Mouse (Mus musculus) megakaryocyte progenitor cell, adult 5-6 weeks (primary cell): ENCODE results near the gene Akap7. TPM values are rescaled to one million over a fixed set of nuclear protein-coding genes. Genes with fewer than 3 reads are reported as not detected.

Source experiments
- ATAC-seq: replicated peaks from 2 replicates; pipeline ENCODE4 v1.8.0; 2016; ENCODE audit warnings: mild to moderate bottlenecking, moderate TSS enrichment, inconsistent platforms; ENCODE audit not compliant: poor library complexity
- total RNA-seq, 2 experiments: library from RNA; stranded (forward) in 1 of 2; stranded (reverse) in 1 of 2; fragments of 157-497, 149-512 nt in 1 of 2; fragments of 200-1000 nt in 1 of 2; gene quantifications; 2 replicates each; pipeline versions ENCODE4 v1.2.3 to v1.2.4; 2015 to 2017

Akap7 gene
- total RNA-seq, 2 experiments from 2014 or later, result 17.2 to 18.8 TPM

- ATAC-seq, result no peak
Measured at GRCm38 (mm10) chr10:25141781-25142180, 165.9 kb downstream of the Akap7 start.

- ATAC-seq, result no peak
Measured at GRCm38 (mm10) chr10:25140155-25140755, 167.4 kb downstream of the Akap7 start.

- ATAC-seq, result peak; percentile 97
Measured at GRCm38 (mm10) chr10:25133581-25133980, 174.1 kb downstream of the Akap7 start.

GRCm38 (mm10) chr10:25128455-25128863 is 179.2 kb downstream of the Akap7 start:
- ATAC-seq, result peak; percentile 81

- ATAC-seq, result peak; percentile 63
Measured at GRCm38 (mm10) chr10:25126035-25126434, 181.6 kb downstream of the Akap7 start.

- no peak for ATAC-seq
Measured at GRCm38 (mm10) chr10:25120871-25121554, 186.7 kb downstream of the Akap7 start.

Other genes with a start within 250 kb of the Akap7 start
- 16.5 and 28.2 TPM in 2 replicates for gene Epb41l2, start 51.9 kb upstream of the Akap7 start, total RNA-seq (2015)
- 19.1 and 24.6 TPM in 2 replicates for gene Epb41l2, start 51.9 kb upstream of the Akap7 start, total RNA-seq (2017)
- gene Smlr1, start 228.4 kb upstream of the Akap7 start, total RNA-seq (2015), result not detected in 2 replicates
- gene Smlr1, start 228.4 kb upstream of the Akap7 start, total RNA-seq (2017), result not detected in 2 replicates